Mouse (Mus musculus): Measurements from ENCODE around the gene Pamr1.

GRCm38 (mm10) chr2:102686108-102686450 lies 136.3 kb downstream of the Pamr1 start:
- TF ChIP-seq CTCF (IDR thresholded peaks at IDR 0.05; ENCODE audit: control insufficient read depth, insufficient read depth, insufficient read length), result no peak
- no peak for TF ChIP-seq MAX (IDR thresholded peaks at IDR 0.05)
- no peak for TF ChIP-seq CEBPB (IDR thresholded peaks at IDR 0.05; ENCODE audit: low read depth)
- no peak for TF ChIP-seq MYOD1 (IDR thresholded peaks at IDR 0.05; ENCODE audit: control insufficient read depth, insufficient read length, low read depth)
- no peak for TF ChIP-seq USF1 (IDR thresholded peaks at IDR 0.05; ENCODE audit: low read depth)
- TF ChIP-seq MYOG (IDR thresholded peaks at IDR 0.05; ENCODE audit: control insufficient read depth, extremely low read depth, insufficient read length), result no peak
- TF ChIP-seq FOSL1 (IDR thresholded peaks at IDR 0.05; ENCODE audit: insufficient read depth, low read length, poor library complexity, severe bottlenecking), result no peak
